Mouse (Mus musculus): ENCODE data around the gene Proser2. TPM values are rescaled to one million over a fixed set of nuclear protein-coding genes. Genes with fewer than 3 reads are reported as not detected.
"Not testable (repeated sequence)": the region's sequence is repeated elsewhere in the genome, so short reads cannot be mapped to it uniquely, and the experiment has no call there.

The Proser2 gene
- polyA plus RNA-seq, 1 experiment from 2014 or later: 17.5 TPM

GRCm38 (mm10) chr2:6121091-6121490, 8.9 kb downstream of the Proser2 start:
- Histone ChIP-seq H3K27ac (no peak overlapping the region), H3K4me2 (no peak overlapping the region), H3K9me3 (no peaks in the 10 kb centered on the region), H3K4me3 (no peak overlapping the region), H3K36me3 (no peaks in the 10 kb centered on the region), H3K27me3 (no peaks in the 10 kb centered on the region), H3K9ac (no peak overlapping the region), H3K4me1 (no peaks in the 10 kb centered on the region)
- WGBS: 72% methylated on average over 2 of the region's 2 CpGs
- ATAC-seq (ENCODE audit: insufficient number of reproducible peaks, low FRiP score, low TSS enrichment, low read depth): no peak

GRCm38 (mm10) chr2:6118246-6118645, 11.8 kb downstream of the Proser2 start:
- ATAC-seq (ENCODE audit: insufficient number of reproducible peaks, low FRiP score, low TSS enrichment, low read depth): 0 out of 2 replicates have a peak, but pooled peaks have one; percentile 55
- Histone ChIP-seq H3K36me3 (no peaks in the 10 kb centered on the region), H3K4me1 (no peaks in the 10 kb centered on the region), H3K27ac (0 out of 2 replicates have a peak overlapping the region, but pooled peaks have one; percentile 22), H3K9me3 (no peaks in the 10 kb centered on the region), H3K9ac (no peak overlapping the region), H3K4me2 (no peak overlapping the region), H3K27me3 (no peaks in the 10 kb centered on the region), H3K4me3 (no peak overlapping the region)
- 66% methylated on average over 10 of the region's 10 CpGs for WGBS

- Histone ChIP-seq H3K4me1 (no peaks in the 10 kb centered on the region), H3K27ac (no peak overlapping the region), H3K9ac (no peak overlapping the region), H3K27me3 (no peaks in the 10 kb centered on the region), H3K36me3 (no peaks in the 10 kb centered on the region), H3K4me2 (no peak overlapping the region), H3K4me3 (no peak overlapping the region), H3K9me3 (no peaks in the 10 kb centered on the region)
- WGBS: 88% methylated on average over 12 of the region's 12 CpGs
- no peak for ATAC-seq (ENCODE audit: insufficient number of reproducible peaks, low FRiP score, low TSS enrichment, low read depth)
Observed at GRCm38 (mm10) chr2:6113792-6114191, 16.2 kb downstream of the Proser2 start.

- Histone ChIP-seq H3K4me3 (no peak overlapping the region), H3K4me1 (no peaks in the 10 kb centered on the region), H3K9ac (no peak overlapping the region), H3K9me3 (no peaks in the 10 kb centered on the region), H3K36me3 (no peaks in the 10 kb centered on the region), H3K27me3 (no peaks in the 10 kb centered on the region), H3K27ac (no peak overlapping the region), H3K4me2 (no peak overlapping the region)
- 74% methylated on average over 4 of the region's 4 CpGs for WGBS
- no peak for ATAC-seq (ENCODE audit: insufficient number of reproducible peaks, low FRiP score, low TSS enrichment, low read depth)
Observed at GRCm38 (mm10) chr2:6112619-6113018, 17.4 kb downstream of the Proser2 start.

- Histone ChIP-seq H3K4me3 (no peak overlapping the region), H3K4me1 (peaks cover 7% of the 10 kb centered on the region), H3K9me3 (no peaks in the 10 kb centered on the region), H3K27me3 (peaks cover 19% of the 10 kb centered on the region), H3K36me3 (no peaks in the 10 kb centered on the region), H3K27ac (no peak overlapping the region), H3K9ac (no peak overlapping the region), H3K4me2 (no peak overlapping the region)
- WGBS: 90% methylated on average over 2 of the region's 2 CpGs
- ATAC-seq (ENCODE audit: insufficient number of reproducible peaks, low FRiP score, low TSS enrichment, low read depth): no peak
Observed at GRCm38 (mm10) chr2:6105437-6105836, 24.6 kb downstream of the Proser2 start.

GRCm38 (mm10) chr2:6100755-6101154, 29.3 kb downstream of the Proser2 start:
- WGBS: 44% methylated on average over 20 of the region's 20 CpGs
- H3K9me3 ChIP-seq: no peaks in the 10 kb centered on the region
- peaks cover 27% of the 10 kb centered on the region for H3K4me1 ChIP-seq
- H3K36me3 ChIP-seq: no peaks in the 10 kb centered on the region
- H3K4me2 ChIP-seq: peak overlapping the region; percentile 87
- H3K4me3 ChIP-seq: peak overlapping the region; percentile 44
- H3K27me3 ChIP-seq: peaks cover 26% of the 10 kb centered on the region
- peak overlapping the region; percentile 40; the same call in 1 of the 2 replicates for H3K9ac ChIP-seq
- H3K27ac ChIP-seq: no peak overlapping the region
- ATAC-seq (ENCODE audit: insufficient number of reproducible peaks, low FRiP score, low TSS enrichment, low read depth): no peak

GRCm38 (mm10) chr2:6100027-6100749, 29.8 kb downstream of the Proser2 start:
- Histone ChIP-seq H3K27ac (no peak overlapping the region), H3K4me2 (peak overlapping the region; percentile 87), H3K9ac (peak overlapping the region; percentile 40), H3K4me1 (peaks cover 27% of the 10 kb centered on the region), H3K27me3 (peaks cover 26% of the 10 kb centered on the region), H3K9me3 (no peaks in the 10 kb centered on the region), H3K4me3 (peak overlapping the region; percentile 44), H3K36me3 (no peaks in the 10 kb centered on the region)
- ATAC-seq (ENCODE audit: insufficient number of reproducible peaks, low FRiP score, low TSS enrichment, low read depth): peak; percentile 67; the same call in 1 of the 2 replicates
- WGBS: 6% methylated on average over 51 of the region's 51 CpGs

- peaks cover 27% of the 10 kb centered on the region for H3K4me1 ChIP-seq
- peaks cover 26% of the 10 kb centered on the region for H3K27me3 ChIP-seq
- no peak overlapping the region for H3K4me3 ChIP-seq
- no peak for ATAC-seq (ENCODE audit: insufficient number of reproducible peaks, low FRiP score, low TSS enrichment, low read depth)
- no peak overlapping the region for H3K9ac ChIP-seq
- 0 out of 2 replicates have a peak overlapping the region, but pooled peaks have one; percentile 12 for H3K4me2 ChIP-seq
- 59% methylated on average over 9 of the region's 9 CpGs for WGBS
- no peaks in the 10 kb centered on the region for H3K36me3 ChIP-seq
- no peaks in the 10 kb centered on the region for H3K9me3 ChIP-seq
- H3K27ac ChIP-seq: peak overlapping the region; percentile 57; the same call in 1 of the 2 replicates
Observed at GRCm38 (mm10) chr2:6099443-6099842, 30.6 kb downstream of the Proser2 start.

GRCm38 (mm10) chr2:6098924-6099323, 31.1 kb downstream of the Proser2 start:
- Histone ChIP-seq H3K4me2 (0 out of 2 replicates have a peak overlapping the region, but pooled peaks have one; percentile 12), H3K9ac (no peak overlapping the region), H3K9me3 (no peaks in the 10 kb centered on the region), H3K27ac (peak overlapping the region; percentile 57; the same call in 1 of the 2 replicates), H3K4me3 (no peak overlapping the region), H3K36me3 (no peaks in the 10 kb centered on the region), H3K4me1 (peaks cover 27% of the 10 kb centered on the region), H3K27me3 (peaks cover 26% of the 10 kb centered on the region)
- peak; percentile 68; the same call in 1 of the 2 replicates for ATAC-seq (ENCODE audit: insufficient number of reproducible peaks, low FRiP score, low TSS enrichment, low read depth)
- WGBS: 10% methylated on average over 6 of the region's 6 CpGs

- WGBS: 64% methylated on average over 7 of the region's 7 CpGs
- no peak for ATAC-seq (ENCODE audit: insufficient number of reproducible peaks, low FRiP score, low TSS enrichment, low read depth)
- H3K36me3 ChIP-seq: no peaks in the 10 kb centered on the region
- H3K9me3 ChIP-seq: no peaks in the 10 kb centered on the region
- no peak overlapping the region for H3K4me3 ChIP-seq
- H3K27me3 ChIP-seq: peaks cover 23% of the 10 kb centered on the region
- H3K4me2 ChIP-seq: no peak overlapping the region
- H3K27ac ChIP-seq: peak overlapping the region; percentile 54; the same call in 1 of the 2 replicates
- no peak overlapping the region for H3K9ac ChIP-seq
- H3K4me1 ChIP-seq: peaks cover 27% of the 10 kb centered on the region
Observed at GRCm38 (mm10) chr2:6097113-6097716, 32.8 kb downstream of the Proser2 start.

- H3K36me3 ChIP-seq; H3K27me3 ChIP-seq; H3K9me3 ChIP-seq; H3K4me3 ChIP-seq; H3K27ac ChIP-seq; H3K4me2 ChIP-seq; ATAC-seq (ENCODE audit: insufficient number of reproducible peaks, low FRiP score, low TSS enrichment, low read depth); H3K9ac ChIP-seq: not testable (repeated sequence)
- H3K4me1 ChIP-seq: peaks cover 19% of the 10 kb centered on the region
- WGBS: 83% methylated on average over 16 of the region's 16 CpGs
Observed at GRCm38 (mm10) chr2:6089941-6090340, 40.1 kb downstream of the Proser2 start.

- no peak overlapping the region for H3K9ac ChIP-seq
- no peaks in the 10 kb centered on the region for H3K27me3 ChIP-seq
- 89% methylated on average over 5 of the region's 5 CpGs for WGBS
Observed at GRCm38 (mm10) chr2:6087151-6087550, 42.9 kb downstream of the Proser2 start.

More at GRCm38 (mm10) chr2:6087151-6087550, 42.9 kb downstream of the Proser2 start:
- Histone ChIP-seq H3K4me2 (no peak overlapping the region), H3K27ac (no peak overlapping the region), H3K4me3 (no peak overlapping the region), H3K36me3 (no peaks in the 10 kb centered on the region), H3K9me3 (no peaks in the 10 kb centered on the region), H3K4me1 (peaks cover 19% of the 10 kb centered on the region)
- no peak for ATAC-seq (ENCODE audit: insufficient number of reproducible peaks, low FRiP score, low TSS enrichment, low read depth)
